Mouse (Mus musculus): ENCODE measurements at regions not wholly inside any gene's neighbourhood (a gene's known extent, or its start where the extent isn't known, plus 50 kb on each side); places are given as distances from the start of the nearest gene placed in this dataset.

GRCm38 (mm10) chr6:89259406-89259994 lies 102.9 kb downstream of the Plxna1 start:
- Histone ChIP-seq H3K4me3 (no peak overlapping the region), H3K27me3 (replicated peaks) (no peaks in the 10 kb centered on the region), H3K4me1 (replicated peaks) (no peaks in the 10 kb centered on the region), H3K36me3 (no peaks in the 10 kb centered on the region), H3K9ac (no peak overlapping the region), H3K27ac (ENCODE audit: poor library complexity, severe bottlenecking) (no peak overlapping the region), H3K9me3 (replicated peaks) (no peaks in the 10 kb centered on the region), H3K4me2 (no peak overlapping the region)
- no peak for ATAC-seq (ENCODE audit: insufficient number of reproducible peaks, low FRiP score)
- 66% methylated on average over 11 of the region's 11 CpGs for WGBS

- no peak overlapping the region for H3K27ac ChIP-seq (ENCODE audit: poor library complexity, severe bottlenecking)
- H3K9me3 ChIP-seq (replicated peaks), result no peaks in the 10 kb centered on the region
- no peaks in the 10 kb centered on the region for H3K27me3 ChIP-seq (replicated peaks)
- no peak for ATAC-seq (ENCODE audit: insufficient number of reproducible peaks, low FRiP score)
- H3K9ac ChIP-seq, result no peak overlapping the region
- H3K4me2 ChIP-seq, result no peak overlapping the region
- 67% methylated on average over 4 of the region's 4 CpGs for WGBS
- no peaks in the 10 kb centered on the region for H3K36me3 ChIP-seq
- H3K4me1 ChIP-seq (replicated peaks), result no peaks in the 10 kb centered on the region
- no peak overlapping the region for H3K4me3 ChIP-seq
Measured at GRCm38 (mm10) chr6:89262958-89263357, 99.5 kb downstream of the Plxna1 start.

- Histone ChIP-seq H3K9ac (no peak overlapping the region), H3K4me2 (no peak overlapping the region), H3K4me1 (replicated peaks) (no peaks in the 10 kb centered on the region), H3K4me3 (no peak overlapping the region), H3K27ac (ENCODE audit: poor library complexity, severe bottlenecking) (no peak overlapping the region), H3K27me3 (replicated peaks) (no peaks in the 10 kb centered on the region), H3K36me3 (no peaks in the 10 kb centered on the region), H3K9me3 (replicated peaks) (0 out of 2 replicates have a peak, but pooled peaks cover 2% of the 10 kb centered on the region)
- WGBS, result 59% methylated on average over 3 of the region's 3 CpGs
- no peak for ATAC-seq (ENCODE audit: insufficient number of reproducible peaks, low FRiP score)
Measured at GRCm38 (mm10) chr6:89265296-89265695, 97.1 kb downstream of the Plxna1 start.
